Mouse (Mus musculus) limb, embryonic 11.5 days (tissue): ENCODE results near the gene Abhd11. TPM values are rescaled to one million over a fixed set of nuclear protein-coding genes. Genes with fewer than 3 reads are reported as not detected.
A peak's percentile ranks its signal among the peaks of the same experiment; 100 is the strongest.

Experiments
- ATAC-seq: fragments of 200-750 bp; cut with Nextera tagmentation; 2 replicates; pipeline ENCODE4 v1.8.0; 2017; ENCODE audit warnings: low read depth; ENCODE audit not compliant: insufficient number of reproducible peaks, low FRiP score, low TSS enrichment
- DNase-seq: peaks from one replicate; pipeline ENCODE4 v3.0.0-alpha.2; 2015; ENCODE audit warnings: low spot score
- H3K27ac ChIP-seq: fragments of 300-500 bp; sonication (generic); replicated peaks from 2 replicates; pipeline ENCODE4 v1.5.1; 2014; ENCODE audit warnings: low read depth, mild to moderate bottlenecking, low read length
- H3K27me3 ChIP-seq: fragments of 300-500 bp; sonication (generic); 2 replicates; pipeline ENCODE4 v1.6.1; 2014; ENCODE audit warnings: mild to moderate bottlenecking, low read length, mixed read lengths; ENCODE audit not compliant: control insufficient read depth, insufficient read depth
- H3K36me3 ChIP-seq: fragments of 300-500 bp; sonication (generic); 2 replicates; pipeline ENCODE4 v1.6.1; 2014; ENCODE audit warnings: mild to moderate bottlenecking, low read length, moderate library complexity, mixed read lengths; ENCODE audit not compliant: control insufficient read depth, insufficient read depth
- H3K4me1 ChIP-seq: fragments of 300-500 bp; sonication (generic); 2 replicates; pipeline ENCODE4 v1.6.1; 2014; ENCODE audit warnings: low read length, mixed read lengths; ENCODE audit not compliant: control insufficient read depth, insufficient read depth
- H3K4me2 ChIP-seq: fragments of 300-500 bp; sonication (generic); 2 replicates; pipeline ENCODE4 v1.6.1; 2014; ENCODE audit warnings: low read depth, mild to moderate bottlenecking, moderate library complexity; ENCODE audit not compliant: severe bottlenecking
- H3K4me3 ChIP-seq: fragments of 300-500 bp; sonication (generic); 2 replicates; pipeline ENCODE4 v1.5.1; 2014; ENCODE audit warnings: low read depth, low read length
- H3K9ac ChIP-seq: fragments of 300-500 bp; sonication (generic); 2 replicates; pipeline ENCODE4 v1.6.1; 2014; ENCODE audit warnings: mild to moderate bottlenecking, low read length
- H3K9me3 ChIP-seq: fragments of 300-500 bp; sonication (generic); 2 replicates; pipeline ENCODE4 v1.6.1; 2016; ENCODE audit warnings: low read length; ENCODE audit not compliant: control insufficient read depth
- WGBS: fragments of 180-500 bp; shearing (Covaris S2); extraction: QIAGEN DNeasy Blood & Tissue Kit; methylation state at CpG from one replicate; pipeline ENCODE4 v1.1.7; 2014; 5-methylcytosine and 5-hydroxymethylcytosine counted together
- polyA plus RNA-seq: library from polyadenylated mRNA; unstranded; fragments of >200 nt; fragmentation: Nextera tagmentation; extraction: Ambion mirVana; gene quantifications from 2 replicates; pipeline ENCODE4 v1.2.1, GENCODE M21; 2014

Abhd11 gene
- polyA plus RNA-seq, 1 experiment from 2014 or later = 27.8 TPM

DNA sequence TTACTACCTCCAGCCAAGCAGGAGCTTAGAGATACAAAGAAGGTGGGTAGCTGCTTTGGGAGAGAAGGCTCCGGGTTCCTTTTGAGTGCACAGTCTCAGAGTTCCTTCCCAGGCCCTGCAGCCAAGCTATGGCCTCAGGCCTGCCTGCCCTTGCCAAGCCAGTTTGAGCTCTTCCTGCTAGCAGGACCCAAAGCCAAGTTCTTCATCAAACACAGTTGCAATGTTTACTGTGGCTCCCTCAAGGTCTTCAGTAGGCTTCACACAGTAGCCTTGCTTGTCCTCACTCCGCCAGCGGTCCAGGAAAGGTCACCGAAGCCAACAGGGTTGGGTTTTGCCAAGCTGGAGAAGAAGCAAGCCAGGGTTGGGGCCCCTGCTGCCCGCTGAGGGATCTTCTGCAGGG, 16.4 kb upstream of the Abhd11 start:
- Histone ChIP-seq H3K27ac (no peak overlapping the region), H3K4me1 (no peaks in the 10 kb centered on the region), H3K27me3 (peaks cover 12% of the 10 kb centered on the region), H3K9ac (no peak overlapping the region), H3K9me3 (no peaks in the 10 kb centered on the region), H3K36me3 (no peaks in the 10 kb centered on the region), H3K4me3 (no peak overlapping the region), H3K4me2 (no peak overlapping the region)
- DNase-seq = no peak
- no peak for ATAC-seq
- WGBS = 89% methylated on average over 5 of the region's 5 CpGs

DNA sequence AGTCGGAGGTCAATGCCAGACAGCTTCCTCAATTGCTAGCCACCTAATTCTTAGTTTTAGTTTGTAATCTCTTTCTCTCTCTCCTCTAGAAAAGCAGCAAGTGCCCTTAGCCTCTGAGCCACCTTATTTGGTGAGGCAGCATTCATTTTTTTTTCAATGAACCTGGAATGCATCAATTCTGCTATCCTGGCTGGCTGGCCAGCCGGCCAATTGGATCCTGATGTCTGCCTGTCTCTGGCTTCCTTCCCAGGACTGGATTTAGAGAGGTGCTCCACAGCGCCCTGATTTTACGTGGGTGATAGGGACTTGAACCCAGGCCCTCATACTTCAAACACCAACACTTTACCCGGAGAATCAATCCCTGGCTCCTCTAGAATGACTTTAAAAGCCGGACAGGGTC, 10.6 kb upstream of the Abhd11 start:
- no peaks in the 10 kb centered on the region for H3K9me3 ChIP-seq
- DNase-seq (no peak), ATAC-seq (no peak)
- H3K9ac ChIP-seq = no peak overlapping the region
- H3K4me2 ChIP-seq = no peak overlapping the region
- no peak overlapping the region for H3K4me3 ChIP-seq
- H3K36me3 ChIP-seq = no peaks in the 10 kb centered on the region
- WGBS = 67% methylated on average over 6 of the region's 6 CpGs
- peaks cover 12% of the 10 kb centered on the region for H3K4me1 ChIP-seq
- no peak overlapping the region for H3K27ac ChIP-seq
- H3K27me3 ChIP-seq = no peaks in the 10 kb centered on the region

DNA sequence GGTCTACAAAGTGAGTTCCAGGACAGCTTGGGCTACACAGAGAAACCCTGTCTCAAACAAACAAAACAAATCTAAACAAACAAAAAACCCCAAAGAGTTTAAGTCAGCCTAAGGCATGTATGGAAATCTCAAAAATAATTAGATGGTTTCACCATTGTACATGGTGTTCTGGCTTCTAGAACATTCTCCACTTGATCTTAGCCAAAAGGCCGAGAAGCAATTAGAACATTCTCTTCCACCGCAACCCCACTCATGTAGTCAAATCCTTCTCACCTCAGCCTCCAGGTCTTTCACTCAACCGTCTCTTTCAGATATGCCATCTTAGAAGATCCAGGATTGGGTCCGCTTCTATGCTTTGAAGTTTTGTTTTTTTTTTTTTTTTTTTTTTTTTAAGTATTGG, 9.2 kb upstream of the Abhd11 start:
- Histone ChIP-seq H3K9me3 (no peaks in the 10 kb centered on the region), H3K4me1 (peaks cover 12% of the 10 kb centered on the region), H3K36me3 (no peaks in the 10 kb centered on the region), H3K27ac (no peak overlapping the region), H3K4me2 (no peak overlapping the region), H3K9ac (no peak overlapping the region), H3K4me3 (no peak overlapping the region), H3K27me3 (no peaks in the 10 kb centered on the region)
- ATAC-seq = no peak
- WGBS = 94% methylated on average over 4 of the region's 4 CpGs
- no peak for DNase-seq

DNA sequence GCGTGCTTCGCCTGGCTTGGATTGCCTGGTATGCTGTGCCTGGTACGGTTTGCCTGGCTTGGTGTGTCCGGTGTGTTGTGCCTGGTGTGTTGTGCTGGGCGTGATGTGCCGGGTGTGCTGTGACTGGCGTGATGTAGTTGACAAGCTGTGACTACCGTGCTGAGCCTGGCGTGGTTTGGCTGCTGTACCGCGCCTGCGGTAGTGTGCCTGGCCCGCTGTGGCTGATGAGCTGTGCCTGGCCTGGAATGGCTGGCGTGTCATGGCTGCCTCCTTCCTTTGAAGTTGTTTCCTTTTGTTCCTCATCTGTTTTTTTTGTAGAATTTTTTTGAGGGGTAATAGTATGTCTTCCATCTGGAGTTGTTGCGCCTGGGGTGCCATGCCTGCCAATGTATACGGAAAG, 8.2 kb upstream of the Abhd11 start:
- Histone ChIP-seq H3K9ac (no peak overlapping the region), H3K4me2 (0 out of 2 replicates have a peak overlapping the region, but pooled peaks have one; percentile 20), H3K36me3 (no peaks in the 10 kb centered on the region), H3K4me1 (peaks cover 12% of the 10 kb centered on the region), H3K27me3 (no peaks in the 10 kb centered on the region), H3K9me3 (no peaks in the 10 kb centered on the region), H3K27ac (0 out of 2 replicates have a peak overlapping the region, but pooled peaks have one; percentile 21), H3K4me3 (no peak overlapping the region)
- WGBS = 53% methylated on average over 16 of the region's 16 CpGs
- ATAC-seq (no peak), DNase-seq (no peak)

- H3K4me3 ChIP-seq = no peak overlapping the region
- no peak overlapping the region for H3K9ac ChIP-seq
- WGBS = under 1% methylated on average over 14 of the region's 14 CpGs
- peak; percentile 54; the same call in 1 of the 2 replicates for ATAC-seq
- peak overlapping the region; percentile 20; the same call in 1 of the 2 replicates for H3K4me2 ChIP-seq
- no peaks in the 10 kb centered on the region for H3K27me3 ChIP-seq
- no peak overlapping the region for H3K27ac ChIP-seq
- H3K4me1 ChIP-seq = peaks cover 12% of the 10 kb centered on the region
- H3K36me3 ChIP-seq = no peaks in the 10 kb centered on the region
- peak; percentile 79 for DNase-seq
- no peaks in the 10 kb centered on the region for H3K9me3 ChIP-seq
Measured at GRCm38 (mm10) chr5:135001309-135001708, 7.6 kb upstream of the Abhd11 start.

- H3K9me3 ChIP-seq = no peaks in the 10 kb centered on the region
- H3K36me3 ChIP-seq = no peaks in the 10 kb centered on the region
- peaks cover 12% of the 10 kb centered on the region for H3K4me1 ChIP-seq
- DNase-seq (no peak), ATAC-seq (no peak)
- no peak overlapping the region for H3K4me2 ChIP-seq
- no peak overlapping the region for H3K9ac ChIP-seq
- no peak overlapping the region for H3K27ac ChIP-seq
- H3K27me3 ChIP-seq = no peaks in the 10 kb centered on the region
- H3K4me3 ChIP-seq = no peak overlapping the region
- WGBS = 60% methylated on average over 5 of the region's 5 CpGs
Measured at GRCm38 (mm10) chr5:135002151-135002550, 6.8 kb upstream of the Abhd11 start.

- Histone ChIP-seq H3K4me2 (peak overlapping the region; percentile 75), H3K36me3 (no peaks in the 10 kb centered on the region), H3K27me3 (no peaks in the 10 kb centered on the region), H3K4me1 (peaks cover 10% of the 10 kb centered on the region; the same call in 1 of the 2 replicates), H3K9me3 (no peaks in the 10 kb centered on the region), H3K4me3 (peak overlapping the region; percentile 53), H3K9ac (peak overlapping the region; percentile 70), H3K27ac (peak overlapping the region; percentile 81)
- ATAC-seq (no peak), DNase-seq (no peak)
- WGBS = 31% methylated on average over 16 of the region's 16 CpGs
Measured at GRCm38 (mm10) chr5:135007802-135008571, 965 bp upstream of the Abhd11 start.

- no peaks in the 10 kb centered on the region for H3K36me3 ChIP-seq
- peaks cover 10% of the 10 kb centered on the region; the same call in 1 of the 2 replicates for H3K4me1 ChIP-seq
- no peaks in the 10 kb centered on the region for H3K27me3 ChIP-seq
- H3K9me3 ChIP-seq = no peaks in the 10 kb centered on the region
- under 1% methylated on average over 35 of the region's 37 CpGs for WGBS
- ATAC-seq = peak; percentile 69
- DNase-seq = peak; percentile 86
- peak overlapping the region; percentile 75 for H3K4me2 ChIP-seq
- peak overlapping the region; percentile 68 for H3K27ac ChIP-seq
- H3K4me3 ChIP-seq = peak overlapping the region; percentile 53
- H3K9ac ChIP-seq = peak overlapping the region; percentile 17
Measured at GRCm38 (mm10) chr5:135009590-135010319, 803 bp downstream of the Abhd11 start.
